Mouse (Mus musculus) thymus, adult 18-20 months (tissue): ENCODE results near the gene Arhgef38.

Experiments used
- DNase-seq, 2 experiments: peaks; one replicate each; pipeline ENCODE4 v3.0.0; 2022; ENCODE audit warnings: mixed read lengths in 2 of 2

The Arhgef38 gene

GRCm38 (mm10) chr3:133234821-133235295, at the start of gene Arhgef38:
Arhgef38 (minus strand) TSS chr3:133234949.
- no peak for DNase-seq

GRCm38 (mm10) chr3:133271887-133272286, 37.1 kb upstream of the Arhgef38 start:
- DNase-seq = peak in 1 of 2 experiments; percentile 6

GRCm38 (mm10) chr3:133258860-133259259, 24.1 kb upstream of the Arhgef38 start:
- DNase-seq = no peak

- DNase-seq = no peak
Measured at GRCm38 (mm10) chr3:133255842-133256241, 21.1 kb upstream of the Arhgef38 start.

- DNase-seq = no peak
Measured at GRCm38 (mm10) chr3:133244027-133244426, 9.3 kb upstream of the Arhgef38 start.

- no peak for DNase-seq
Measured at GRCm38 (mm10) chr3:133241916-133242315, 7.2 kb upstream of the Arhgef38 start.

GRCm38 (mm10) chr3:133233993-133234392, 756 bp downstream of the Arhgef38 start:
- no peak for DNase-seq

GRCm38 (mm10) chr3:133230427-133230826, 4.3 kb downstream of the Arhgef38 start:
- no peak for DNase-seq

- no peak for DNase-seq
Measured at GRCm38 (mm10) chr3:133229594-133229993, 5.2 kb downstream of the Arhgef38 start.

GRCm38 (mm10) chr3:133227258-133228012, 7.3 kb downstream of the Arhgef38 start:
- DNase-seq = no peak

GRCm38 (mm10) chr3:133218501-133218900, 16.2 kb downstream of the Arhgef38 start:
- no peak for DNase-seq

- DNase-seq = no peak
Measured at GRCm38 (mm10) chr3:133215198-133215819, 19.4 kb downstream of the Arhgef38 start.

- DNase-seq = no peak
Measured at GRCm38 (mm10) chr3:133213434-133214114, 21.2 kb downstream of the Arhgef38 start.

GRCm38 (mm10) chr3:133211324-133211723, 23.4 kb downstream of the Arhgef38 start:
- no peak for DNase-seq

GRCm38 (mm10) chr3:133203713-133204112, 31.0 kb downstream of the Arhgef38 start:
- no peak for DNase-seq

GRCm38 (mm10) chr3:133202171-133202570, 32.6 kb downstream of the Arhgef38 start:
- no peak for DNase-seq

GRCm38 (mm10) chr3:133188930-133189329, 45.8 kb downstream of the Arhgef38 start:
- DNase-seq = no peak

- DNase-seq = no peak
Measured at GRCm38 (mm10) chr3:133187524-133187923, 47.2 kb downstream of the Arhgef38 start.

GRCm38 (mm10) chr3:133176033-133176750, 58.6 kb downstream of the Arhgef38 start:
- no peak for DNase-seq

- no peak for DNase-seq
Measured at GRCm38 (mm10) chr3:133172291-133172690, 62.5 kb downstream of the Arhgef38 start.

- DNase-seq = no peak
Measured at GRCm38 (mm10) chr3:133169737-133170136, 65.0 kb downstream of the Arhgef38 start.

GRCm38 (mm10) chr3:133167550-133167949, 67.2 kb downstream of the Arhgef38 start:
- DNase-seq = no peak

- no peak for DNase-seq
Measured at GRCm38 (mm10) chr3:133165130-133165529, 69.6 kb downstream of the Arhgef38 start.
